Mouse (Mus musculus): ENCODE measurements around the gene Gcfc2.

Gene Gcfc2

GRCm38 (mm10) chr6:81923523-81924142, at the start of gene Gcfc2:
Gene Gcfc2, plus strand, starts transcription at chr6:81923669.
- DNase-seq, result peak; percentile 96

GRCm38 (mm10) chr6:81895678-81896230, 27.7 kb upstream of the Gcfc2 start:
- no peak for DNase-seq

GRCm38 (mm10) chr6:81910302-81910855, 13.1 kb upstream of the Gcfc2 start:
- no peak for DNase-seq

- DNase-seq, result no peak
Observed at GRCm38 (mm10) chr6:81911244-81911643, 12.2 kb upstream of the Gcfc2 start.

- no peak for DNase-seq
Observed at GRCm38 (mm10) chr6:81911713-81912112, 11.8 kb upstream of the Gcfc2 start.

- DNase-seq, result no peak
Observed at GRCm38 (mm10) chr6:81912177-81912576, 11.3 kb upstream of the Gcfc2 start.

- DNase-seq, result no peak
Observed at GRCm38 (mm10) chr6:81924304-81924703, 835 bp downstream of the Gcfc2 start.

GRCm38 (mm10) chr6:81929402-81929801, 5.9 kb downstream of the Gcfc2 start:
- DNase-seq, result no peak

- no peak for DNase-seq
Observed at GRCm38 (mm10) chr6:81933281-81933680, 9.8 kb downstream of the Gcfc2 start.

GRCm38 (mm10) chr6:81941718-81942117, 18.2 kb downstream of the Gcfc2 start:
- no peak for DNase-seq

GRCm38 (mm10) chr6:81943281-81943680, 19.8 kb downstream of the Gcfc2 start:
- no peak for DNase-seq

- no peak for DNase-seq
Observed at GRCm38 (mm10) chr6:81944432-81944831, 21.0 kb downstream of the Gcfc2 start.

- no peak for DNase-seq
Observed at GRCm38 (mm10) chr6:81946906-81947305, 23.4 kb downstream of the Gcfc2 start.

- DNase-seq, result no peak
Observed at GRCm38 (mm10) chr6:81955133-81955532, 31.7 kb downstream of the Gcfc2 start.

- DNase-seq, result no peak
Observed at GRCm38 (mm10) chr6:81956399-81956798, 32.9 kb downstream of the Gcfc2 start.

- DNase-seq, result no peak
Observed at GRCm38 (mm10) chr6:81957992-81958391, 34.5 kb downstream of the Gcfc2 start.

GRCm38 (mm10) chr6:81959866-81960265, 36.4 kb downstream of the Gcfc2 start:
- DNase-seq, result no peak

- DNase-seq, result no peak
Observed at GRCm38 (mm10) chr6:81960284-81960683, 36.8 kb downstream of the Gcfc2 start.

GRCm38 (mm10) chr6:81965296-81966067, 42.0 kb downstream of the Gcfc2 start, which contains the start of gene Mrpl19:
Gene Mrpl19, minus strand, starts transcription at chr6:81965958.
- peak; percentile 89 for DNase-seq

- DNase-seq, result no peak
Observed at GRCm38 (mm10) chr6:81966068-81966544, 42.6 kb downstream of the Gcfc2 start.

GRCm38 (mm10) chr6:81971196-81971595, 47.7 kb downstream of the Gcfc2 start:
- DNase-seq, result no peak

GRCm38 (mm10) chr6:81972595-81972994, 49.1 kb downstream of the Gcfc2 start:
- no peak for DNase-seq

GRCm38 (mm10) chr6:81975971-81976621, 52.6 kb downstream of the Gcfc2 start:
- peak; percentile 23 for DNase-seq

All from cerebellum, adult 11 months (tissue).